In genomic region chr4:76007219-76007618, GRCm38 (mm10) we compare ENCODE assay signal across 17 mouse cellular contexts.
A peak's percentile ranks its signal among the peaks of the same experiment; 100 is the strongest.
DNase-seq lines count a peak whose midpoint lies in the region; ATAC-seq and TF ChIP-seq lines count a peak whose summit lies in the region.
"Had no signal": no experiment of that assay in that cellular context is flagged by ENCODE, and none has a peak within 500 bp of the region (broad histone marks: within the 10 kb centered on the region; RNA-seq: fewer than 3 reads in every experiment).

No protein-coding gene starts in this region.

- no peak overlapping the region for H3K4me3 ChIP-seq in heart, embryonic 13.5 days
- no peak overlapping the region for H3K4me3 ChIP-seq in hindbrain, embryonic 14.5 days (replicated peaks; ENCODE audit: low read length)
- H3K4me3 ChIP-seq in hindbrain, embryonic 10.5 days: no peak overlapping the region
- H3K4me3 ChIP-seq in lung, embryonic 15.5 days: no peak overlapping the region
- no peak overlapping the region for H3K4me3 ChIP-seq in lung, adult 2 months (replicated peaks; ENCODE audit: extremely low read depth, low read depth, low read length)
- H3K4me3 ChIP-seq: erythroblast, embryonic 14.5 days; gastrocnemius, adult 2 months had no signal

- no peak for ATAC-seq in heart, embryonic 13.5 days (ENCODE audit: extremely low read depth, insufficient number of reproducible peaks, low FRiP score, low TSS enrichment)
- ATAC-seq in hindbrain, embryonic 14.5 days (ENCODE audit: low FRiP score): no peak
- ATAC-seq in lung, embryonic 15.5 days (ENCODE audit: borderline replicate concordance, extremely low read depth, low FRiP score, low TSS enrichment): peak; percentile 65; the same call in 1 of the 2 replicates
- ATAC-seq: inflammation-experienced regulatory T-cells, adult 6 months; intestine, postnatal 0 days had no signal

- DNase-seq in heart, postnatal 4 days: no peak
- no peak for DNase-seq in hindbrain, embryonic 14.5 days (ENCODE audit: low spot score)
- DNase-seq in hindbrain, embryonic 10.5 days (ENCODE audit: low spot score): no peak
- DNase-seq in lung, adult 2 months: no peak
- DNase-seq: adrenal gland, adult 2 months; adrenal gland, postnatal 25 days; cerebellum, adult 18-20 months; cerebellum, adult 9-11 months; cerebellum, postnatal 36 days; gastrocnemius, adult 2 months; gastrocnemius, postnatal 25 days; heart, postnatal 10 days had no signal

- H3K4me2 ChIP-seq in heart, embryonic 13.5 days: peak overlapping the region; percentile 32; the same call in 1 of the 2 replicates
- H3K4me2 ChIP-seq in hindbrain, embryonic 14.5 days (replicated peaks): no peak overlapping the region
- no peak overlapping the region for H3K4me2 ChIP-seq in lung, embryonic 15.5 days

- H3K36me3 ChIP-seq in heart, embryonic 13.5 days: no peaks in the 10 kb centered on the region; the same call in 1 of the 2 replicates
- 0 out of 2 replicates have a peak, but pooled peaks cover 5% of the 10 kb centered on the region for H3K36me3 ChIP-seq in hindbrain, embryonic 14.5 days (replicated peaks; ENCODE audit: control insufficient read depth, insufficient read depth)
- no peaks in the 10 kb centered on the region for H3K36me3 ChIP-seq in hindbrain, embryonic 10.5 days
- H3K36me3 ChIP-seq in lung, embryonic 15.5 days: no peaks in the 10 kb centered on the region

- WGBS in heart, embryonic 13.5 days: 41% methylated on average over 3 of the region's 3 CpGs
- 89% methylated on average over 3 of the region's 3 CpGs for WGBS in hindbrain, embryonic 14.5 days
- WGBS in hindbrain, embryonic 10.5 days: 94% methylated on average over 3 of the region's 3 CpGs
- 61% methylated on average over 3 of the region's 3 CpGs for WGBS in lung, embryonic 15.5 days
- WGBS in lung, adult 2 months: 84% methylated on average over 3 of the region's 3 CpGs

- TF ChIP-seq CTCF in lung, adult 2 months (IDR thresholded peaks at IDR 0.05; ENCODE audit: insufficient read depth, low read length): no peak

- H3K9ac ChIP-seq in heart, embryonic 13.5 days: no peak overlapping the region
- no peak overlapping the region for H3K9ac ChIP-seq in hindbrain, embryonic 14.5 days
- H3K9ac ChIP-seq in lung, embryonic 15.5 days: no peak overlapping the region

- H3K27ac ChIP-seq in heart, embryonic 13.5 days (replicated peaks): peak overlapping the region; percentile 30
- H3K27ac ChIP-seq in hindbrain, embryonic 14.5 days: 0 out of 2 replicates have a peak overlapping the region, but pooled peaks have one; percentile 26
- no peak overlapping the region for H3K27ac ChIP-seq in hindbrain, embryonic 10.5 days
- peak overlapping the region; percentile 62 for H3K27ac ChIP-seq in lung, embryonic 15.5 days
- H3K27ac ChIP-seq: gastrocnemius, adult 2 months had no signal

- H3K27me3 ChIP-seq in heart, embryonic 13.5 days (replicated peaks): no peaks in the 10 kb centered on the region
- no peaks in the 10 kb centered on the region for H3K27me3 ChIP-seq in hindbrain, embryonic 14.5 days (ENCODE audit: control insufficient read depth, insufficient read depth, low read length)
- H3K27me3 ChIP-seq in hindbrain, embryonic 10.5 days (ENCODE audit: insufficient read depth, poor library complexity, severe bottlenecking): no peaks in the 10 kb centered on the region
- no peaks in the 10 kb centered on the region for H3K27me3 ChIP-seq in lung, embryonic 15.5 days

- H3K9me3 ChIP-seq in heart, embryonic 13.5 days: no peaks in the 10 kb centered on the region
- H3K9me3 ChIP-seq in hindbrain, embryonic 14.5 days (ENCODE audit: control insufficient read depth, low read length): no peaks in the 10 kb centered on the region
- H3K9me3 ChIP-seq in hindbrain, embryonic 10.5 days: no peaks in the 10 kb centered on the region
- no peaks in the 10 kb centered on the region for H3K9me3 ChIP-seq in lung, embryonic 15.5 days

- peaks cover 29% of the 10 kb centered on the region for H3K4me1 ChIP-seq in heart, embryonic 13.5 days
- H3K4me1 ChIP-seq in hindbrain, embryonic 14.5 days (replicated peaks; ENCODE audit: control insufficient read depth, insufficient read depth, low read length): no peaks in the 10 kb centered on the region
- H3K4me1 ChIP-seq in hindbrain, embryonic 10.5 days (replicated peaks): 0 out of 2 replicates have a peak, but pooled peaks cover 5% of the 10 kb centered on the region
- H3K4me1 ChIP-seq in lung, embryonic 15.5 days: peaks cover 11% of the 10 kb centered on the region; the same call in 1 of the 2 replicates
- no peaks in the 10 kb centered on the region for H3K4me1 ChIP-seq in lung, adult 2 months (ENCODE audit: control insufficient read depth, insufficient read depth, low read length)

- no peak for TF ChIP-seq POLR2A in lung, adult 2 months (IDR thresholded peaks at IDR 0.05; ENCODE audit: borderline replicate concordance, extremely low read depth, low read depth, low read length)
